8 mouse cellular contexts compared by ENCODE assay signal in genomic region chr15:9748359-9749102, GRCm38 (mm10). TPM values are rescaled to one million over a fixed set of nuclear protein-coding genes. Genes with fewer than 3 reads are reported as not detected.
DNase-seq lines count a peak whose midpoint lies in the region; ATAC-seq and TF ChIP-seq lines count a peak whose summit lies in the region.

Gene Spef2 (minus strand): TSS chr15:9748868.

- H3K4me3 ChIP-seq in heart, embryonic 15.5 days: peak within 1 kb of the TSS; percentile 41
- H3K4me3 ChIP-seq in liver, adult 2 months (ENCODE audit: insufficient read depth, low read depth, low read length): peak within 1 kb of the TSS; percentile 11; the same call in 1 of the 2 replicates

- H3K9ac ChIP-seq in heart, embryonic 15.5 days: no peak within 1 kb of the TSS
- H3K9ac ChIP-seq in liver, adult 2 months (ENCODE audit: low read depth, low read length): no peak within 1 kb of the TSS

- peak within 1 kb of the TSS; percentile 57 for H3K4me2 ChIP-seq in heart, embryonic 15.5 days

- peak; percentile 80; the same call in 1 of the 2 replicates for ATAC-seq in heart, embryonic 15.5 days (replicated peaks; ENCODE audit: insufficient number of reproducible peaks, insufficient read depth, low FRiP score, low read depth)
- ATAC-seq in monocyte, adult 5-6 weeks (replicated peaks; ENCODE audit: insufficient number of reproducible peaks, low FRiP score, low TSS enrichment, poor library complexity, severe bottlenecking): peak; percentile 87

- H3K27me3 ChIP-seq in heart, embryonic 15.5 days: no peaks in the 10 kb centered on the region
- H3K27me3 ChIP-seq in liver, adult 2 months (ENCODE audit: control insufficient read depth, insufficient read depth, low read length): no peaks in the 10 kb centered on the region

- no peak; the same call in 1 of the 2 replicates for TF ChIP-seq CTCF in brain, embryonic 14.5 days (IDR thresholded peaks at IDR 0.05; ENCODE audit: borderline replicate concordance, extremely low read depth, insufficient read depth, insufficient read length)
- TF ChIP-seq CTCF in liver, adult 2 months (IDR thresholded peaks at IDR 0.05; ENCODE audit: low read depth, low read length): peak; percentile 17; the same call in 1 of the 2 replicates

- 0 out of 2 replicates have a peak, but pooled peaks cover 3% of the 10 kb centered on the region for H3K4me1 ChIP-seq in heart, embryonic 15.5 days (replicated peaks)
- H3K4me1 ChIP-seq in liver, adult 2 months (ENCODE audit: control insufficient read depth, insufficient read depth, low read length): no peaks in the 10 kb centered on the region

- H3K79me2 ChIP-seq in liver, adult 2 months (ENCODE audit: control insufficient read depth, insufficient read depth, low read length): no peaks in the 10 kb centered on the region

- no peak within 1 kb of the TSS for H3K27ac ChIP-seq in heart, embryonic 15.5 days
- H3K27ac ChIP-seq in liver, adult 2 months (replicated peaks; ENCODE audit: insufficient read depth, low read depth, low read length): no peak within 1 kb of the TSS

- DNase-seq in CD4-positive helper T cell, adult 2 months (ENCODE audit: low read depth, low spot score): peak; percentile 88
- DNase-seq in brain, embryonic 14.5 days (ENCODE audit: low read depth): peak; percentile 86
- DNase-seq in fibroblast of lung, adult 2 months (ENCODE audit: low read depth): peak; percentile 23
- DNase-seq in kidney, postnatal 10 days: peak; percentile 80
- DNase-seq in liver, adult 2 months (ENCODE audit: extremely low read depth, low read depth, low spot score): peak; percentile 43
- DNase-seq in spleen, postnatal 4 days (ENCODE audit: low spot score in 2 of 2): peak; percentile 55 to 74

- TF ChIP-seq POLR2A in brain, embryonic 14.5 days (IDR thresholded peaks at IDR 0.05; ENCODE audit: borderline replicate concordance, extremely low read depth, insufficient read depth, insufficient read length, poor library complexity, severe bottlenecking): no peak
- TF ChIP-seq POLR2A in liver, adult 2 months (IDR thresholded peaks at IDR 0.05; ENCODE audit: extremely low read depth, insufficient read depth, low read length): no peak

- H3K9me3 ChIP-seq in heart, embryonic 15.5 days (replicated peaks): no peaks in the 10 kb centered on the region

- H3K36me3 ChIP-seq in heart, embryonic 15.5 days: no peaks in the 10 kb centered on the region
- no peaks in the 10 kb centered on the region for H3K36me3 ChIP-seq in liver, adult 2 months (ENCODE audit: control insufficient read depth, insufficient read depth, low read length)

- WGBS in heart, embryonic 15.5 days: 24% methylated on average over 16 of the region's 16 CpGs
- 36% methylated on average over 16 of the region's 16 CpGs for WGBS in liver, adult 2 months

RNA-seq across cellular contexts. Expression of gene Spef2, which starts in this region (rescaled TPM):
- polyA plus RNA-seq in brain, embryonic 14.5 days (2012; rRNA removed): 0.72 and 1.2 TPM in 2 replicates
- 0.16 and 0.47 TPM in 2 replicates for polyA plus RNA-seq in heart, embryonic 15.5 days (2015; fragmentation: Nextera tagmentation; extraction: Ambion mirVana)
- 0.07 and 0.09 TPM in 2 replicates for total RNA-seq in liver, adult 2 months (2014; rRNA removed)
- polyA plus RNA-seq in liver, adult 2 months (2012; rRNA removed): 0.02 TPM in 1 of 2 replicates, not detected in the other
- total RNA-seq in monocyte, adult 5-6 weeks (2017): 0.39 TPM in 1 of 3 replicates, not detected in the others

Comparison
In these comparisons a context has a peak if more than half of its experiments do, and no peak if none do; other contexts are left out.
1. Peak in ATAC-seq, H3K4me3 ChIP-seq and H3K4me2 ChIP-seq in heart, embryonic 15.5 days; RNA of the gene not detected or under 1 TPM.
2. Peak in DNase-seq and H3K4me3 ChIP-seq in liver, adult 2 months; RNA of the gene not detected or under 1 TPM.
3. Peak in ATAC-seq in monocyte, adult 5-6 weeks; RNA of the gene not detected or under 1 TPM.
4. DNase-seq: peak in every context shown above with its lines; median percentile 88 in CD4-positive helper T cell, adult 2 months; 86 in brain, embryonic 14.5 days; 80 in kidney, postnatal 10 days; 64 in spleen, postnatal 4 days; 43 in liver, adult 2 months; 23 in fibroblast of lung, adult 2 months.